Mouse (Mus musculus) right cerebral cortex, postnatal 4 days (tissue): Measurements from ENCODE around the gene Cipc.

Experiments
- DNase-seq: peaks from one replicate; pipeline ENCODE4 v3.0.0-alpha.2; 2022

Cipc gene

GRCm38 (mm10) chr12:86932575-86932952, 14.3 kb upstream of the Cipc start:
- no peak for DNase-seq

- DNase-seq = no peak
Measured at GRCm38 (mm10) chr12:86934748-86935147, 12.1 kb upstream of the Cipc start.

GRCm38 (mm10) chr12:86935692-86936282, 11.1 kb upstream of the Cipc start:
- DNase-seq = no peak

- no peak for DNase-seq
Measured at GRCm38 (mm10) chr12:86936587-86937343, 10.1 kb upstream of the Cipc start.

GRCm38 (mm10) chr12:86938571-86938970, 8.3 kb upstream of the Cipc start:
- DNase-seq = no peak

GRCm38 (mm10) chr12:86941173-86941572, 5.7 kb upstream of the Cipc start:
- DNase-seq = peak; percentile 37

- no peak for DNase-seq
Measured at GRCm38 (mm10) chr12:86941734-86942486, 4.9 kb upstream of the Cipc start.

- DNase-seq = no peak
Measured at GRCm38 (mm10) chr12:86943421-86943820, 3.4 kb upstream of the Cipc start.

GRCm38 (mm10) chr12:86945126-86945525, 1.7 kb upstream of the Cipc start:
- peak; percentile 68 for DNase-seq

- DNase-seq = no peak
Measured at GRCm38 (mm10) chr12:86946301-86946781, 502 bp upstream of the Cipc start.

GRCm38 (mm10) chr12:86947681-86948401, 998 bp downstream of the Cipc start:
- DNase-seq = peak; percentile 68

- DNase-seq = no peak
Measured at GRCm38 (mm10) chr12:86948627-86949026, 1.8 kb downstream of the Cipc start.

- no peak for DNase-seq
Measured at GRCm38 (mm10) chr12:86949501-86949900, 2.7 kb downstream of the Cipc start.

GRCm38 (mm10) chr12:86950161-86950960, 3.5 kb downstream of the Cipc start:
- DNase-seq = no peak

GRCm38 (mm10) chr12:86950961-86951360, 4.1 kb downstream of the Cipc start:
- no peak for DNase-seq

- DNase-seq = no peak
Measured at GRCm38 (mm10) chr12:86952331-86952850, 5.5 kb downstream of the Cipc start.

- DNase-seq = no peak
Measured at GRCm38 (mm10) chr12:86955894-86956293, 9.1 kb downstream of the Cipc start.

- DNase-seq = no peak
Measured at GRCm38 (mm10) chr12:86958558-86958957, 11.7 kb downstream of the Cipc start.

GRCm38 (mm10) chr12:86959661-86960060, 12.8 kb downstream of the Cipc start:
- no peak for DNase-seq

- DNase-seq = no peak
Measured at GRCm38 (mm10) chr12:86960138-86960537, 13.3 kb downstream of the Cipc start.

GRCm38 (mm10) chr12:86960791-86961335, 14.0 kb downstream of the Cipc start:
- DNase-seq = no peak
